Mouse (Mus musculus): Measurements from ENCODE around the gene Rbm44.

The Rbm44 gene

DNA sequence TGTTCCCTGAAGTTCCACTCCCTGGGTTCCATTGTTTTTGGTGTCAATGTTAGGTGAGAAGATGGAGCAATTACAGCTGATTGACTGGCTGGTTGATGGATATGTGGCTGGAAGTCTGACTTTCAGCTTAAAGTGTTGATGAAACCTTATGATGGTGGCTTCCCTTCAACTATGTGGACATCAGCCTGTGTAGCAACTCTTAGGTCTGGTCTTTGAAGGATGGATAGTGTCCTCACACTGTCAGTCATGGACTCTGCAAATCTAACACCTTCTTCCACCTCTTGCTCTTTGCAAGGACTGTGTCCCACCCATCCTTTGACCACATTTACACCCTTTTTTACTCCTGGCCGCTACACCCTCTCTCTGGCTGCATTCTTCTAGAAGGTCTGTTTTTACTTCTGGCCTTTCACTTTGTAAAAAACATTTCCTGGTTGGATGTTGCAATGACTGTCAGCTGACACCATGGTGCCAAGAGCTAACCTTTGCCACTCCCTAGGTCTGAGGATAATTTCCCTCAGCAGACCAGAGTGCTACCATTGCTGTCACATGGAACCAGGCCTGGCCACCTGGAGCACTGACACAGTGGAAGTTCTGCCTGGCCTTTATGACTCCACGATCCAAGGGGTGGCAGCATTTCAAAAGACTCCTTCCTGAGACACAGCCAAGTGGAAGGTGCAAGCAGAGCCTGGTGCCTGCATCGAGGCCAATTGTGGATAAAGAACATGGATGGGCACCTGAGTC lies 62.6 kb downstream of the Rbm44 start:
- in situ Hi-C loops (cut with MboI, MseI) = loop anchor here (10.0 kb wide), 1 partner anchor 1737 kb away; no protein-coding TSS in a partner anchor

DNA sequence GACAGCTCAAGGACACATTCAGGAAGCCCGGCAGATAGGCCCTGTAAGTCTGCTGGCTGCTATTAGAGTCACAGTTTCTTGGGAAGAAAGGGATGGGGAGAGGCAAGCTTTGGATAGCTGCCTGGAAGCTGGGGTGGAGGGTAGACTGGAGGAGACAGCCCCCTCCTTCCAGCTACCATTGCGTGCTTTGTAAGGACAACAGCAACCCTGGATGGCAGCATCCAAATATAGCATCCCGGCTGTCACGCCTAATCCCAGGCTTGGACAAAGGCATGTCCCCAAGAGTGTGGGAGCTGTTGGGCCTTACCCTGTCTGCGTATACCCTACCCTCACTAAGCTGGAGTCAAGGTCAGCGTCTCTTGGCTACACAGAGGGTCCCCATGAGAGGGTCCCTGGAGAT lies 64.5 kb downstream of the Rbm44 start:
- in situ Hi-C loops (cut with MboI, MseI) = loop anchor here (10.0 kb wide), 1 partner anchor 1735 kb away; no protein-coding TSS in a partner anchor

DNA sequence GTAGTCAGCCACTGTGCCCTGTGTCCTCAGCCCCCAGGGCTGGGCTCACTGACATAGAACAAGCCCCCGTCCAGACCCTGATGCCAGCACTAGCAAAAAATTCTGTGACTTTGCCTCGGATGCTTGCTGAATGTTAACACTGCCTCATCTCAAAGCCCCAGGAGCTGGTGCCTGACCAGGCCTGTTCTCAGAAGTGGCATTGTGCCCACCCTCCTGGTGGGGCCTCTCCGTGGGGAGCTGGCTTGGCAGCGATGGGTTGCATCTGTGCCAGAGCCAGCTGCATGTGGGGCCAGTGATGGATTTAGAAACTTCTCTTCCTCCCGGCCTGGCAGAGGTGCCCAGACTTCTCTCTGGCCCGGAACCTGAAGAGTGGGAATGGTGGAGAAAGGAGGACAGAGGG lies 64.9 kb downstream of the Rbm44 start:
- in situ Hi-C loops (cut with MboI, MseI) = loop anchor here (10.0 kb wide), 1 partner anchor 1735 kb away; no protein-coding TSS in a partner anchor

DNA sequence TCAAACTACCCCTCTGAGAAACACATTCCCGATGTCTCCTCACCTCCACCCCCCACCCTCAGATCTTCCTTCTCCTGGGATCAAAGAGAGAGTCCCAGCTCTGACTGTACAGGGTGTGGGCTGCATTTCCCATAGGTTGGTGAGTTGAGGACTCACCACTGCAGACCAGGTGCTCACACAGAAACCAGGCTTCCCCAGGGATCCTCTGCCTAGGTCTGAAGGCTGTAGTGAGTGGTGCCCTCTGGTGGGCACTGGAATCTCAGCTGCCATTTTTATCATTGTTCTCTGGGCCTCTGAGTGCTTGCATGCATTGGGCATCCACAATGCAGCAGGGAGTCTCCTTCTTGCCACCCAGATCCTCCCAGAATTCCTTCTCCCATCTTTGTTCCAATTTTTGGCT lies 66.2 kb downstream of the Rbm44 start:
- in situ Hi-C loops (cut with MboI, MseI) = no loop called here

DNA sequence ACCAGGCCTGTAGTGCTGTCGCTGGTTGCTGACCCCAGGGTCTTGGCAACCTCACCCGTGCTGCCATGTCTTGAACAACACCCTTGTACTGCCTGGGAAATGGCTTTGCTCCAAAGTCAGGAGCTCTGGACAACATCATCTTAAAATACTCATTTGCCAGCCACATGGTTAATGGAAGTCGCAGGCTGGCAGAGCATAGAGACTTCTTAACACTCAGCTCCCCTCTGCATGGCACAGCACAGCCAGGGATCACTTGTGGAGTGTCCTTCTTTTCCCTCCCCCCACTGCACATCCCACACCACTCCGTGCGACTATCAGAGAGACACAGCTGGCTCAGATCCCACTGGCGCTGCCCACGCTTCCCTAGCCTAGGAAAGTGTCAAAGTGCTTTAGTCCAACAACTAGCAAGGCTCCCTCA lies 66.7 kb downstream of the Rbm44 start:
- in situ Hi-C loops (cut with MboI, MseI) = no loop called here

DNA sequence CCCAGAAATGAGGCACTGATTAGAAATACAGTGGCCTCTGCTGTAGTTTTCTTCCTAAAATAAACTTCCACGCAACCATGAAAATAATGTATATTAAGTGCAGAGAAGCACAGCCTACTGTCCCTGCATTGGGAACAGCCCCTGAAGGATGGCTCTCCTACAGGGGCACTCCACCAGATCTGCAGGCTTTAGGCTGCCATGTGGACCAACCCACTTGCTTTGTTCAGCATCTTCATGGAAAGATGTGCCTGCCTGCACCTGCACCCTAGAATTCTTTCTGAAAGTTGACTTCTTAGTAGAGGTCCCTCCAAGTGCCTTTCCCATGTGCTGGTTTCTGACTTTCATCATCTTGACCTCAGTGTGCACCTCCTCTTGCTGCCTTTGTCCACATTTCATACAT lies 70.4 kb downstream of the Rbm44 start:
- in situ Hi-C loops (cut with MboI, MseI) = no loop called here

DNA sequence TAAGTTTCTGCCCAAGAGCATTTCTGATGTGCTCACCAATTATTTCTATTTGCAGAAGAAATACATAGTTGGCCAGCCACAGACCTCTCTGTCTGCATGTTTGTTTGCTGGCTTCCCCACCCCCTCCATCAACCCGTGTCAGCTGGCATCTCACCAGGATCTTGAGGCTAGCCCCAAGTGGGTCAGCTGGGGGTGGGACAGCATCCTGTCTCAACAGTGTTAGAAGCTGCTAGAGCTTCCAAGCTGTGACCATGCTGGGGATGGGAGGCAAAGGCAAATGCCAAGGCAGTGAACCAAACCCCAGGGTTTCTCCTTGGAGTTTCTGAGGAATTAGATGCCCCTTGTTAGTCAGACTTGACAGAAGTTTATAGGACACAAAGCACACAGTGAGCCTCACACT lies 71.1 kb downstream of the Rbm44 start:
- in situ Hi-C loops (cut with MboI, MseI) = no loop called here

DNA sequence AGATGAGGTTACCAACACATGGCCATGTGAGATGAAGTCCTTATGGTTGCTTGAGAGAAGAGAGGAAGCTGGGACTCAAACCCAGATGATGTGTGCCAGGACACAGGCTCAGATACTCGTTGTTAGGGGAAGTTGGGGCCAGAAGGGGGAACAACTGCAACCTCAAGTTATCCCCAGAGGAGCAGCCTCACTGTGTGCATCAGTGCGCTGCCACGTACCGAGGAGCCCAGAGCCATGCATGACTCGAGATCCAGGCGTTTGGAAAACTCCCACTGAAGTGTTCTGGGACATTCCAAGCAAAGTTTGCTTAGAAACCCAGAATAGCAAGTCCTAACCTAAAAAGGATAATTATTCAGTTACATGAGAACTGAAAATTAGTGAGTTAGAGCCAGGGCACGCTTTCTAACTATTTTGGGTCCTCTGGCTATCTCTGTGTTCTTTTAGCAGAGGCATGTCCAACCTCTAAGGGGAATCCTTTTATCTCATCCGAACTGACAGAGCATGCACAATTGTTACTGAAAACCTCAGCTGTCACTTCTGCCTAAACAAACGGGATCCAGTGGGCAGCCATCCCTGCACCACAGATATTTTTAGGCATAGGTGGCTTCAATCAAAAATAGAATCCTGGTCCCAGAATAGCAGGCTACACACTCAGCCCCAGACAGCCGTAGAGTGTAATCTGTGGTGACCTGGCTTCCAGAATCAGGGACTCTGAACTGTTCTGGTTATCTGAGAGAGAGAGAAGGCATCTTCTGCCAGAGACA lies 71.8 kb downstream of the Rbm44 start:
- in situ Hi-C loops (cut with MboI, MseI) = no loop called here

DNA sequence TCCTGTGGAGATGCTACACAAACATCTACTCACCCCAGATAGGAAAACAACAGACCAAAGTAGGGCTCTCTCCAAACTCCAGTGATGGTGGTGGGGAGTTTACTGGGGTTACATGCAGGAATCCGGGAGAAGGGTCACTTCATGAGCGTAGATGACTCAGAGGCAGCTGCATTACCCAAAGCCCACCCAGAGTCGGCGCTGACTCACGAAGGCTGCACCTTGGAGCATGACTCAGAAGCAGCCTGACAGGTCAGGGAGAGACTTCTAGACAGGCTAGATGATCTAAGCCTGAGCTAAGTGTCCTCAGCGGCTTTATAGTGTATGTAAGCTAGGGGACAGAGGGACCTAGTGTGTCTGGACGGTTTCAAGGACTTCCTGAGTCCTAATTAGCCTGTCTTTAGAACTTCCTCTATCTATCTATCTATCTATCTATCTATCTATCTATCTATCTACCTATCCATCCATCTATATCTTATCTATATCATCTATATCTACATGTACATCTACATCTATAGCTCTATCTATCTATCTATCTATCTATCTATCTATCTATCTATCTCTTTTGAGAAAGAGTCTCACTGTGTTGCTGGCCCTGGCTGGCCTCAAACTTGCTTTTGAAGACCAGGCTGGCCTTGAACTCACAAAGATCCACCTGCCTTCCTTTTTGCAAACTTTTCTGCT lies 74.9 kb downstream of the Rbm44 start:
- in situ Hi-C loops (cut with MboI, MseI) = no loop called here

DNA sequence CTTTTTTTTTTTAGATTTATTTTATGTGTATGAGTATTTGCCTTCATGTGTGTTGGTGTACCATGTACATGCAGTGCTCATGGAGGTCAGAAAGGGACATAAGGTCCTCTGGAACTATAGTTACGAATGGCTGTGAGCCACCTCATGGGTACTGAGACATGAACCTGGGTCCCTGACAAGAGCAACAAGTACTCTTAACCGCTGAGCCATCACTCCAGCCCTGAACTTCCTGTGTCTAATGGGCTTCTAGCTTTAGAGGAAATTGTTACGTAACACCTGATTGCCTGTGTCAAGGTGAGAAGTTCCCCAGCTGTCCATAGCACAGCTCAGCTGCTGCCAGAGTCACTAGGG lies 75.4 kb downstream of the Rbm44 start:
- in situ Hi-C loops (cut with MboI, MseI) = no loop called here

Measured in regulatory T cell (primary cell).